Mouse (Mus musculus): ENCODE data around the gene Tmem38a.

- TF ChIP-seq HCFC1 (IDR thresholded peaks at IDR 0.05; ENCODE audit: low read depth, low read length) (no peak), CTCF (IDR thresholded peaks at IDR 0.05 in 2 of 3, conservative IDR thresholded peaks at IDR 0.05 in 1 of 3; ENCODE audit: control insufficient read depth in 1 of 3, insufficient read depth in 1 of 3, low read depth in 2 of 3, low read length in 3 of 3, poor library complexity in 1 of 3, severe bottlenecking in 1 of 3) (no peak), JUND (IDR thresholded peaks at IDR 0.05; ENCODE audit: low read depth, low read length) (no peak), TBP (IDR thresholded peaks at IDR 0.05; ENCODE audit: low read depth, low read length) (no peak), ETS1 (IDR thresholded peaks at IDR 0.05; ENCODE audit: low read depth, low read length) (no peak), ZKSCAN1 (IDR thresholded peaks at IDR 0.05; ENCODE audit: low read depth, low read length) (no peak), POLR2A (IDR thresholded peaks at IDR 0.05; ENCODE audit: control insufficient read depth in 1 of 2, insufficient read depth in 1 of 2, low read depth in 1 of 2, low read length in 2 of 2, poor library complexity in 1 of 2) (no peak), USF1 (IDR thresholded peaks at IDR 0.05; ENCODE audit: low read depth, low read length) (no peak), KAT2A (conservative IDR thresholded peaks at IDR 0.05; ENCODE audit: low read depth, low read length) (no peak), MAZ (IDR thresholded peaks at IDR 0.05; ENCODE audit: low read depth, low read length) (no peak), NRF1 (IDR thresholded peaks at IDR 0.05; ENCODE audit: insufficient read depth, low read depth, low read length, poor library complexity, severe bottlenecking) (no peak)
Measured at GRCm38 (mm10) chr8:72561111-72561689, 10.7 kb upstream of the Tmem38a start.

Measured in MEL (cell line).